ENCODE assay signal across 8 mouse cellular contexts in the genomic region with DNA sequence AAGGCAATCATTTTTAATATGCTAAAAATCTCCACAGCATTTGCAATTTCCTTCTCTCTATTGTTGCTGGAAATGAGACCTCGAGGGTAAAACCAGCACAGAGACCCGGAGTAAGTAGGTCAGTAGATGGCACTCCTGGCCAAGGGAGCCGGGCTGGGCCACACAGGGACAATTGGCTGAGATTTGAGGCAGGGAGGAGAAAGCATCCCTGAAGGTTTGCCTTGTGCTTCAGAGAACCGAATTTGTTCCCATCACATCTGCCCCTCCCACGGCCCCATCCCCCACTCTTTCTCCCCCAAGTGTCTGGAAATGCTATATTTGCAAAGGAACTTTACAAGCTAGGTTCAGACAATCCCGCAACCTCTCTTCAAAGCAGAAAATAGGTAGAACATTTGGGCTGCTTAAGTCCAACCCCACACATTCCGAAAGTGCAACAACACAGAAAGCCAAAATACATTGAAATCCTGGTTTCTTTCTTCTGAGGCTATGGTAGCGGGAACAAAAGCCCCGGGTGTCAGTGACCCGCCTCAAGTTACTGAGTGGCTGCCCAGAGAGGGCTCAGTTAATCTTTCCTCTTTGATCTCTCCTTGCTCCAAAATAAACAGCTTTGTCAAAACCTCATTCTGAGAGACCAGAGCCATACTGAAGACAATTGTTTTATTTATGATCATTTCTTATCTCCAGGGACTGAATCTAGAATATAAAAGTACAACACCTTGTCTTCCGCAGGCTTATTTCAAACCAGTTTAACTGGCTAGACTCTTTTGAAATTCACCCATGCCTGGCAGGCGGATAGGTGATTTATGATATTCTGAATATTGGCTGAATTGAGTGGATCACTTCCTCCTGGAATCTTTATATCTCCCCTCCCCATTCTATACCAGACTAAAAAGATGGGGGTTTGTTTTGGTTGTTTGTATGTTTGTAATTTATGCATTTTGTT.
A peak's percentile ranks its signal among the peaks of the same experiment; 100 is the strongest.
DNase-seq lines count a peak whose midpoint lies in the region; ATAC-seq and TF ChIP-seq lines count a peak whose summit lies in the region.

No protein-coding gene starts in this region.

- no peak overlapping the region for H3K4me3 ChIP-seq in kidney, adult 2 months (ENCODE audit: insufficient read depth, low read depth, low read length)
- H3K4me3 ChIP-seq in limb, embryonic 10.5 days = no peak overlapping the region
- H3K4me3 ChIP-seq in neural tube, embryonic 13.5 days = no peak overlapping the region

- peak; percentile 78 for TF ChIP-seq CTCF in kidney, adult 2 months (conservative IDR thresholded peaks at IDR 0.05; ENCODE audit: insufficient read depth, insufficient read length, low read depth, low read length)

- WGBS in kidney, adult 2 months = 35% methylated on average over 12 of the region's 12 CpGs
- 10% methylated on average over 12 of the region's 12 CpGs for WGBS in limb, embryonic 10.5 days
- WGBS in neural tube, embryonic 13.5 days = 4% methylated on average over 12 of the region's 12 CpGs

- H3K4me1 ChIP-seq in kidney, adult 2 months (ENCODE audit: control insufficient read depth, insufficient read depth, low read length) = no peaks in the 10 kb centered on the region
- H3K4me1 ChIP-seq in limb, embryonic 10.5 days = peaks cover 15% of the 10 kb centered on the region
- H3K4me1 ChIP-seq in neural tube, embryonic 13.5 days (replicated peaks) = peaks cover 17% of the 10 kb centered on the region

- peak; percentile 26 to 39 for DNase-seq in lung, adult 18-20 months
- DNase-seq in lung, postnatal 25 days (ENCODE audit: low spot score) = no peak
- peak; percentile 83 to 89 for DNase-seq in cerebellum, postnatal 25 days
- DNase-seq in frontal cortex, postnatal 36 days (ENCODE audit: low spot score in 2 of 2) = peak; percentile 51 to 73
- DNase-seq in kidney, adult 2 months = peak; percentile 54
- peak; percentile 59 for DNase-seq in limb, embryonic 10.5 days (ENCODE audit: low spot score)

- peaks cover 1% of the 10 kb centered on the region; the same call in 1 of the 2 replicates for H3K36me3 ChIP-seq in kidney, adult 2 months (ENCODE audit: control insufficient read depth, insufficient read depth, low read length)
- peaks cover 50% of the 10 kb centered on the region for H3K36me3 ChIP-seq in limb, embryonic 10.5 days
- peaks cover 30% of the 10 kb centered on the region for H3K36me3 ChIP-seq in neural tube, embryonic 13.5 days

- H3K27ac ChIP-seq in kidney, adult 2 months (ENCODE audit: insufficient read depth, low read depth, low read length) = no peak overlapping the region
- H3K27ac ChIP-seq in limb, embryonic 10.5 days = peak overlapping the region; percentile 61
- no peak overlapping the region; the same call in 1 of the 2 replicates for H3K27ac ChIP-seq in neural tube, embryonic 13.5 days (replicated peaks)

- peak; percentile 82 for ATAC-seq in neural tube, embryonic 13.5 days (ENCODE audit: low read depth)
- no peak for ATAC-seq in megakaryocyte, adult 5-6 weeks (ENCODE audit: poor library complexity, severe bottlenecking)

- no peak for TF ChIP-seq POLR2A in kidney, adult 2 months (IDR thresholded peaks at IDR 0.05; ENCODE audit: low read depth, low read length)

- no peaks in the 10 kb centered on the region for H3K9me3 ChIP-seq in limb, embryonic 10.5 days (replicated peaks)
- no peaks in the 10 kb centered on the region for H3K9me3 ChIP-seq in neural tube, embryonic 13.5 days

- H3K9ac ChIP-seq in neural tube, embryonic 13.5 days = peak overlapping the region; percentile 34; the same call in 1 of the 2 replicates

- H3K27me3 ChIP-seq in kidney, adult 2 months (replicated peaks; ENCODE audit: control insufficient read depth, insufficient read depth, low read length) = no peaks in the 10 kb centered on the region
- H3K27me3 ChIP-seq in limb, embryonic 10.5 days (ENCODE audit: low read depth, poor library complexity, severe bottlenecking) = no peaks in the 10 kb centered on the region
- no peaks in the 10 kb centered on the region for H3K27me3 ChIP-seq in neural tube, embryonic 13.5 days

- H3K4me2 ChIP-seq in neural tube, embryonic 13.5 days = peak overlapping the region; percentile 24
